Mouse (Mus musculus) neural tube, embryonic 10.5 days (tissue): Measurements from ENCODE around the gene Akap2.

Experiments
- DNase-seq: peaks from one replicate; pipeline ENCODE4 v3.0.0-alpha.2; 2017; ENCODE audit warnings: low spot score; ENCODE audit errors: extremely low spot score

The Akap2 gene

GRCm38 (mm10) chr4:57904638-57905037 lies 187.2 kb downstream of the Akap2 start:
- DNase-seq, result no peak

- DNase-seq, result no peak
Observed at GRCm38 (mm10) chr4:57906708-57907107, 189.3 kb downstream of the Akap2 start.

- no peak for DNase-seq
Observed at GRCm38 (mm10) chr4:57908860-57909259, 191.4 kb downstream of the Akap2 start.

GRCm38 (mm10) chr4:57913021-57913420 lies 195.6 kb downstream of the Akap2 start:
- no peak for DNase-seq

- DNase-seq, result no peak
Observed at GRCm38 (mm10) chr4:57914193-57915190, 197.0 kb downstream of the Akap2 start.

- no peak for DNase-seq
Observed at GRCm38 (mm10) chr4:57915216-57915965, 197.9 kb downstream of the Akap2 start.

GRCm38 (mm10) chr4:57916201-57916661 lies 198.8 kb downstream of the Akap2 start, which contains the start of gene D630039A03Rik:
Gene D630039A03Rik (minus strand): TSS chr4:57916297.
- DNase-seq, result no peak

- DNase-seq, result no peak
Observed at GRCm38 (mm10) chr4:57916711-57917110, 199.3 kb downstream of the Akap2 start.

GRCm38 (mm10) chr4:57919494-57920423 lies 202.3 kb downstream of the Akap2 start:
- DNase-seq, result no peak

- no peak for DNase-seq
Observed at GRCm38 (mm10) chr4:57920522-57920921, 203.1 kb downstream of the Akap2 start.

- no peak for DNase-seq
Observed at GRCm38 (mm10) chr4:57922171-57922570, 204.7 kb downstream of the Akap2 start.

GRCm38 (mm10) chr4:57924556-57925071 lies 207.2 kb downstream of the Akap2 start:
- no peak for DNase-seq

GRCm38 (mm10) chr4:57927464-57928205 lies 210.2 kb downstream of the Akap2 start:
- no peak for DNase-seq

GRCm38 (mm10) chr4:57930559-57931170 lies 213.2 kb downstream of the Akap2 start:
- DNase-seq, result no peak

GRCm38 (mm10) chr4:57934181-57934580 lies 216.7 kb downstream of the Akap2 start:
- DNase-seq, result no peak

- DNase-seq, result no peak
Observed at GRCm38 (mm10) chr4:57937292-57937691, 219.8 kb downstream of the Akap2 start.

GRCm38 (mm10) chr4:57940631-57941030 lies 223.2 kb downstream of the Akap2 start:
- DNase-seq, result no peak

- DNase-seq, result no peak
Observed at GRCm38 (mm10) chr4:57942892-57943291, 225.4 kb downstream of the Akap2 start.
